Mouse (Mus musculus): ENCODE results near the gene Bax. TPM values are rescaled to one million over a fixed set of nuclear protein-coding genes. Genes with fewer than 3 reads are reported as not detected.

Gene Bax
- total and polyA plus RNA-seq, 3 experiments, result 195 to 273 (median 233) TPM

DNA sequence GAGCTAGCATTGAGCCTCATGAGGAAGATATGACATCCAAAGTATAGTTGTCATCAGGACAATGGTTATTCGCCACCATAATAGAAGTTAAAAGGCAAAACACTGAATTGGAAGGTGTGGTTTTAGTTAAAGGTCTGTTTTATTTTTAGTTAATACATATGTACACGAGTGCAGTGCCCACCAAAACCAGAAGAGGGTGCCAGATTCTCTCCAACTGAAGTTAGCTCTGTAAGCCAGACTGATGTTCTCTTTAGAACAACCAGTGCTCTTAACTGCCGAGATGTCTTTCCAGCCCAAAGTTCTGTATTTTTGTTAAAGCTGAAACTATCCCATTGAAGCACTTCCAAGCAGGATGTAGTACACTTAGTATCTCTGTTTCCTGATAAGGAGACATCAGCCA lies 4.2 kb upstream of the Bax start:
- peaks cover 5 to 22% of the 10 kb centered on the region in 2 experiments; a peak in 3 of 4 replicates for H3K4me1 ChIP-seq (ENCODE audit: control insufficient read depth in 1 of 2, insufficient read depth in 2 of 2)
- H3K4me2 ChIP-seq (ENCODE audit: insufficient read depth, low read depth, poor library complexity, severe bottlenecking), result no peak overlapping the region
- no peak overlapping the region for H3K27ac ChIP-seq (ENCODE audit: insufficient read depth, low read depth)
- in situ Hi-C loops (cut with MboI; ENCODE audit: low pct_ligation_motif_present, low pct_unique_long_range_greater_than_20kb, low sequenced_read_pairs), result no loop called here
- no peaks in the 10 kb centered on the region for H3K27me3 ChIP-seq (replicated peaks)
- no peak overlapping the region for H3K9ac ChIP-seq (ENCODE audit: insufficient read depth, low read depth)
- TF ChIP-seq CTCF (conservative IDR thresholded peaks at IDR 0.05 in 1 of 2, IDR thresholded peaks at IDR 0.05 in 1 of 2; ENCODE audit: low read depth in 2 of 2, low read length in 2 of 2), result peak; percentile 86 to 89
- no peak for TF ChIP-seq KAT2A (IDR thresholded peaks at IDR 0.05; ENCODE audit: insufficient replicate concordance, low read length)
- peak; percentile 75 for TF ChIP-seq SMC3 (IDR thresholded peaks at IDR 0.05; ENCODE audit: low read depth, low read length)
- peak; percentile 4; the same call in 1 of the 2 replicates for TF ChIP-seq ZC3H11A (IDR thresholded peaks at IDR 0.05; ENCODE audit: low read depth, low read length)
- TF ChIP-seq ZNF384 (IDR thresholded peaks at IDR 0.05; ENCODE audit: low read depth, low read length), result no peak
- peak; percentile 80 for TF ChIP-seq RAD21 (IDR thresholded peaks at IDR 0.05; ENCODE audit: low read depth, low read length)
- no peak overlapping the region for H3K4me3 ChIP-seq (replicated peaks in 1 of 3; ENCODE audit: low read depth in 2 of 3, low read length in 2 of 3, poor library complexity in 1 of 3)
- DNase-seq (ENCODE audit: extremely low read depth), result peak; percentile 71
- H3K9me3 ChIP-seq (replicated peaks; ENCODE audit: low read length), result peaks cover 3% of the 10 kb centered on the region
- dilution Hi-C loops (cut with MboI; ENCODE audit: extremely low pct_ligation_motif_present, extremely low pct_unique_long_range_greater_than_20kb, low sequenced_read_pairs), result no loop called here
- peaks cover 14 to 38% of the 10 kb centered on the region in 2 experiments for H3K36me3 ChIP-seq (replicated peaks in 1 of 2; ENCODE audit: control insufficient read depth in 1 of 2, insufficient read depth in 1 of 2, low read length in 1 of 2)
- 0 out of 2 replicates have a peak, but pooled peaks cover 5% of the 10 kb centered on the region for H3K79me2 ChIP-seq (replicated peaks; ENCODE audit: control insufficient read depth, extremely low read depth, insufficient read depth, poor library complexity, severe bottlenecking)

DNA sequence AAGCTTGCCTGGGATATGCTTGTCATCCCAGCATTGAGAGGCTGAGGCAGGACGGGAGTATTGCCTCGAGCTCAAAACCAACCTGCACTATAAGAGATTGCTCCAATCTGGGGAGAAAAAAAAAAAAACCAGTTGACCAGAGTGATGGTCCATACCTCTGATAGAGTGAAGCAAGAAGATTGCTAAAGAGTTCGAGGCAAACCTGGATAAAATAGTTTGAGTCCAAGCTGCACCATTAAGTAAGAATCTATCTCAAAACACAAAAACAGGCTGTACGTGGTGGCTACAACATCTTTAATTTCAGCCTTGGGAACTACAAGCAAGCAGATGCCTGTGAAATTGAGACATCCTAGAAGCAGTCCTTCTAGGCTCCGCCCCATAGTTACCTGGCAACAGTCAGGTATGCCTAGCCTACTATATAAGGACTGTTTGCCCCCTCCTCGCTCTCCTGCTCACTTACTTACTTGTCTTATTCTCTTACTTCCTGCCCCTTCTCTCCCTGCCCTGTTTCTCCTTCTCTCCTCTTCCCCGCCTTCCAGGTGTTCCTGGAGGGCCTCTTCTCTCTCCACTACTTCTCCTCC lies 482 bp upstream of the Bax start:
- dilution Hi-C loops (cut with MboI; ENCODE audit: extremely low pct_ligation_motif_present, extremely low pct_unique_long_range_greater_than_20kb, low sequenced_read_pairs), result no loop called here
- H3K4me2 ChIP-seq (ENCODE audit: insufficient read depth, low read depth, poor library complexity, severe bottlenecking), result peak overlapping the region; percentile 45
- H3K4me1 ChIP-seq (ENCODE audit: control insufficient read depth in 1 of 2, insufficient read depth in 2 of 2), result peaks cover 13 to 37% of the 10 kb centered on the region in 2 experiments
- peak overlapping the region; percentile 21; the same call in 1 of the 2 replicates for H3K9ac ChIP-seq (ENCODE audit: insufficient read depth, low read depth)
- TF ChIP-seq CHD2 (IDR thresholded peaks at IDR 0.05; ENCODE audit: low read length) (no peak), KAT2A (IDR thresholded peaks at IDR 0.05; ENCODE audit: insufficient replicate concordance, low read length) (no peak), ZKSCAN1 (IDR thresholded peaks at IDR 0.05; ENCODE audit: borderline replicate concordance, low read depth, low read length) (no peak), MAFK (IDR thresholded peaks at IDR 0.05; ENCODE audit: insufficient replicate concordance, low read length) (no peak), SIN3A (IDR thresholded peaks at IDR 0.05; ENCODE audit: low read length) (no peak), CHD1 (IDR thresholded peaks at IDR 0.05; ENCODE audit: low read depth, low read length) (no peak), MAZ (IDR thresholded peaks at IDR 0.05; ENCODE audit: low read depth, low read length) (no peak), EP300 (IDR thresholded peaks at IDR 0.05; ENCODE audit: low read length) (no peak), ZC3H11A (IDR thresholded peaks at IDR 0.05; ENCODE audit: low read depth, low read length) (no peak), BHLHE40 (IDR thresholded peaks at IDR 0.05; ENCODE audit: low read depth, low read length) (no peak), PAX5 (IDR thresholded peaks at IDR 0.05; ENCODE audit: low read length) (no peak), E2F4 (IDR thresholded peaks at IDR 0.05; ENCODE audit: insufficient replicate concordance, low read depth, low read length) (no peak), SMC3 (IDR thresholded peaks at IDR 0.05; ENCODE audit: low read depth, low read length) (no peak), MAX (IDR thresholded peaks at IDR 0.05; ENCODE audit: low read length) (no peak)
- no peak overlapping the region for H3K27ac ChIP-seq (ENCODE audit: insufficient read depth, low read depth)
- no peaks in the 10 kb centered on the region for H3K27me3 ChIP-seq (replicated peaks)
- in situ Hi-C loops (cut with MboI; ENCODE audit: low pct_ligation_motif_present, low pct_unique_long_range_greater_than_20kb, low sequenced_read_pairs), result loop anchor here (5.0 to 10.0 kb wide), 2 partner anchors 95 to 218 kb away; partner anchors contain the start of gene Ntn5
- H3K4me3 ChIP-seq (replicated peaks in 1 of 3; ENCODE audit: low read depth in 2 of 3, low read length in 2 of 3, poor library complexity in 1 of 3), result peak overlapping the region; percentile 14 to 77 (median 73)
- H3K79me2 ChIP-seq (replicated peaks; ENCODE audit: control insufficient read depth, extremely low read depth, insufficient read depth, poor library complexity, severe bottlenecking), result peaks cover 30% of the 10 kb centered on the region
- H3K9me3 ChIP-seq (replicated peaks; ENCODE audit: low read length), result peaks cover 3% of the 10 kb centered on the region
- DNase-seq (ENCODE audit: extremely low read depth), result no peak
- H3K36me3 ChIP-seq (replicated peaks in 1 of 2; ENCODE audit: control insufficient read depth in 1 of 2, insufficient read depth in 1 of 2, low read length in 1 of 2), result peaks cover 19 to 33% of the 10 kb centered on the region in 2 experiments
